Mouse (Mus musculus) adipose tissue, adult 10 weeks (tissue): ENCODE measurements around the gene 2010106E10Rik. TPM values are rescaled to one million over a fixed set of nuclear protein-coding genes. Genes with fewer than 3 reads are reported as not detected.

Experiments
- polyA plus RNA-seq: library from polyadenylated mRNA; stranded (reverse); fragments of 350-450 nt; fragmentation: Illumina TruSeq; extraction: RNeasy Lipid Tissue Mini Kit (QIAGEN cat#74804); gene quantifications from one replicate; pipeline ENCODE4 v1.2.3, GENCODE M21; 2014; ENCODE audit warnings: low read depth, low replicate concordance

The 2010106E10Rik gene
- polyA plus RNA-seq: 0.58 TPM

DNA sequence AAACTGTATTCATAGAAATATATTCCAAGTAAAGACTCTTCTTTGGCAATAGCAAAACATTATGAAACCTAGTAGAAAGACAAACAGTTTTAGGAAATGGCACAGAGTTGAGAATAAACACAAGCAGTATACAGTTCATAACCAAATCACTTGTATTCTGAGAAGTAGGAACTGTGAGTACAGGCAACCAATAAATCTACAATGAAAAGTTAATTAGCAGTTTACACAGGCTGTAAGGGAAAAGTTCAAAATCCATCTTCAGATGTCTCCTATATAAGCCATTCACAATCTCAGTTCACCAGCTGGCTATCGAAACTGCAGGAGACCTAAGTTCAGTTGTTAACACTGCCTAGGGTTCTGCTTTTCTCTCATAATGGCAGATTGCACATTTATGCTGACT lies at the start of gene 2010106E10Rik:
TSS of gene 2010106E10Rik (plus strand) at position 301 of the 400 bp plus-strand sequence.

DNA sequence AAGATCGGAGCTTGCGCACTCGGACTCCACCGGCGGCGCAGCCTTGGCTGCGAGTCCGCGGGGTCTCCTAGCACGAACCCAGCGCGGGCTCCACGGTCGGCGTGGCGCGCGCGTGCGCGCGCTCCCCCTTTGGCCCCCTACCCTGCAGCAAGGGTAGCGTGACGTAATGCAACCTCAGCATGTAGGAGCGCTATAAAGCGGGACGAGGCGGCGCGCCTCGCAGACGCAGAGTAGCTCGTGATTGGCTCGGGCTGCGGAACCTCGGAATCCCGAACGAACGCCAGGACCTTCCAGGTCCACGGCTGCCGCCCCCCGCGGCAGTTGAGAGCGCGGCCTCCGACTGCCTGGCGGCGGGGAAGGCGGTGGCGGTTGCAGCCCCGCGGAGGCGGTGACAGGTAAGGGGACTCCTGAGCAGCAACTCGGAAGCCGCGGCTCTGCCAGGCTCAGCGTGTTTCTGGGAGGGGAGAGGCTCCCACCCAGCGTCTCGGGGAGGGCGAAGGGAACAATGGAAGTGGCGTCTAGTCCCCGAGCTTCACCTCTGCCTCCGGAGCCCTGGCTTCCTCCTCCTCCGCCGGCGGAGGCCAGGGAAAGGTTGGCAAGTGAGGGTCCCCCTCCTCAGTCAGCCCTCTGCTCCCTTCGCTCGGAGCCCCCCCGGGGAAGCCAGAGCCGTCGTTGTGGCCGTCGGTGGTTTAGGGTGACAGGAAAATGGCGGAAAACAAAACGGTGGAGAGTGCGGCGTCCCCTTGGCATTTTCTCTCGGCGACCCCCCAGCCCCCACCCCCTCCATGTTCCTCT lies 105.6 kb downstream of the 2010106E10Rik start, which contains the start of gene Zfp711:
TSS of gene Zfp711 (plus strand) at position 16 of the 795 bp plus-strand sequence.

Other genes with a start within 250 kb of the 2010106E10Rik start
- 22.8 TPM for gene Apool, start 183.9 kb upstream of the 2010106E10Rik start, polyA plus RNA-seq
- 1.3 TPM for gene Satl1, start 88.5 kb upstream of the 2010106E10Rik start, polyA plus RNA-seq
- gene Zfp711, start 105.3 kb downstream of the 2010106E10Rik start, polyA plus RNA-seq: 1.4 TPM
- gene Pof1b, start 203.4 kb downstream of the 2010106E10Rik start, polyA plus RNA-seq: 0.24 TPM